Mouse (Mus musculus) intestine, postnatal 0 days (tissue): ENCODE results near the gene Atrnl1. TPM values are rescaled to one million over a fixed set of nuclear protein-coding genes. Genes with fewer than 3 reads are reported as not detected.

Experiments
- ATAC-seq: fragments of 200-750 bp; cut with Nextera tagmentation; 2 replicates; pipeline ENCODE4 v1.8.0; 2017; ENCODE audit warnings: mild to moderate bottlenecking, moderate TSS enrichment, moderate library complexity
- H3K27ac ChIP-seq: fragments of 300-500 bp; sonication (generic); 2 replicates; pipeline ENCODE4 v1.5.1; 2014; ENCODE audit warnings: mild to moderate bottlenecking, low read depth, low read length, moderate library complexity
- H3K27me3 ChIP-seq: fragments of 300-500 bp; sonication (generic); replicated peaks from 2 replicates; pipeline ENCODE4 v1.6.1; 2014; ENCODE audit warnings: low read length, mixed read lengths; ENCODE audit not compliant: control insufficient read depth, insufficient read depth
- H3K36me3 ChIP-seq: fragments of 300-500 bp; sonication (generic); 2 replicates; pipeline ENCODE4 v1.6.1; 2014; ENCODE audit warnings: mild to moderate bottlenecking, moderate library complexity; ENCODE audit not compliant: control insufficient read depth, insufficient read depth
- H3K4me1 ChIP-seq: fragments of 300-500 bp; sonication (generic); replicated peaks from 2 replicates; pipeline ENCODE4 v1.6.1; 2014; ENCODE audit warnings: antibody characterized with exemption, low read length, mixed read lengths; ENCODE audit not compliant: control insufficient read depth, insufficient read depth
- H3K4me2 ChIP-seq: fragments of 300-500 bp; sonication (generic); replicated peaks from 2 replicates; pipeline ENCODE4 v1.6.1; 2014; ENCODE audit warnings: low read depth, mild to moderate bottlenecking, moderate library complexity
- H3K4me3 ChIP-seq: fragments of 300-500 bp; sonication (generic); 2 replicates; pipeline ENCODE4 v1.5.1; 2014; ENCODE audit warnings: low read depth, low read length
- H3K9ac ChIP-seq: fragments of 300-500 bp; sonication (generic); 2 replicates; pipeline ENCODE4 v1.6.1; 2014; ENCODE audit warnings: mild to moderate bottlenecking, low read depth, low read length
- H3K9me3 ChIP-seq: fragments of 300-500 bp; sonication (generic); 2 replicates; pipeline ENCODE4 v1.6.1; 2016; ENCODE audit warnings: mixed run types; ENCODE audit not compliant: control insufficient read depth
- CTCF ChIP-seq: sonication (generic); IDR thresholded peaks from 2 replicates; pipeline ENCODE4 v1.5.1; 2016; ENCODE audit warnings: low read depth, mild to moderate bottlenecking, control low read depth, antibody characterized with exemption, moderate library complexity
- WGBS: fragments of 180-500 bp; shearing (Covaris S2); extraction: QIAGEN DNeasy Blood & Tissue Kit; methylation state at CpG from one replicate; pipeline ENCODE4 v1.1.7; 2014; 5-methylcytosine and 5-hydroxymethylcytosine counted together
- polyA plus RNA-seq: library from polyadenylated mRNA; unstranded; fragments of >200 nt; fragmentation: Nextera tagmentation; extraction: Ambion mirVana; gene quantifications from 2 replicates; pipeline ENCODE4 v1.2.1, GENCODE M21; 2015

The Atrnl1 gene
- polyA plus RNA-seq, 1 experiment from 2014 or later = 2.6 TPM

- no peak overlapping the region for H3K4me2 ChIP-seq
Observed at GRCm38 (mm10) chr19:58118141-58118835, 507.5 kb downstream of the Atrnl1 start.

DNA sequence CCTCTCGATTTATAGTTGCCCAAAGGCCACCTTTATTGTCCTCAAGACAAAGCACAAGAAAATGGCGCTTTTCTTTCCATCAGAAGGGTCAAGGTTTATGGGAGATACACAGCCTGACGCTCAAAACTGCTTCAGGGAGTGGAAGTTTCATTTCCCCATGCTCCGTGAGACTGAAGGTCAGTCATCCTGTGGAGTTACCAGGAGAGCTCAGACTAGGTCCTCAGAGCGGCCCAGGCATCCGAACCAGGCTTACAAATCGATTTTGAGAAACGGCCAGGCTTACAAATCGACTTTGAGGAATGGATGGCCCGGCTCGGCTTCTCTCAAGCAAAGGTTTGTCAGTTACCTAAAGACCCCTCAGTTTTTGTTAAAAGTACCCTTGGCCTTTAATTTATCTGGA is 508.0 kb downstream of the Atrnl1 start:
- no peak overlapping the region for H3K4me3 ChIP-seq
- no peak overlapping the region for H3K9ac ChIP-seq
- TF ChIP-seq CTCF = no peak
- no peaks in the 10 kb centered on the region for H3K9me3 ChIP-seq
- 83% methylated on average over 11 of the region's 11 CpGs for WGBS
- no peaks in the 10 kb centered on the region for H3K4me1 ChIP-seq
- H3K27ac ChIP-seq = no peak overlapping the region
- no peaks in the 10 kb centered on the region for H3K36me3 ChIP-seq
- ATAC-seq = no peak
- H3K27me3 ChIP-seq = no peaks in the 10 kb centered on the region
- H3K4me2 ChIP-seq = no peak overlapping the region

More at GRCm38 (mm10) chr19:58118141-58118835, 507.5 kb downstream of the Atrnl1 start:
- H3K27me3 ChIP-seq = no peaks in the 10 kb centered on the region
- 85% methylated on average over 19 of the region's 19 CpGs for WGBS
- no peaks in the 10 kb centered on the region for H3K4me1 ChIP-seq
- no peak overlapping the region for H3K27ac ChIP-seq
- H3K36me3 ChIP-seq = no peaks in the 10 kb centered on the region
- no peak overlapping the region for H3K9ac ChIP-seq
- H3K9me3 ChIP-seq = no peaks in the 10 kb centered on the region
- H3K4me3 ChIP-seq = no peak overlapping the region
- no peak for ATAC-seq
- peak; percentile 37; the same call in 1 of the 2 replicates for TF ChIP-seq CTCF

DNA sequence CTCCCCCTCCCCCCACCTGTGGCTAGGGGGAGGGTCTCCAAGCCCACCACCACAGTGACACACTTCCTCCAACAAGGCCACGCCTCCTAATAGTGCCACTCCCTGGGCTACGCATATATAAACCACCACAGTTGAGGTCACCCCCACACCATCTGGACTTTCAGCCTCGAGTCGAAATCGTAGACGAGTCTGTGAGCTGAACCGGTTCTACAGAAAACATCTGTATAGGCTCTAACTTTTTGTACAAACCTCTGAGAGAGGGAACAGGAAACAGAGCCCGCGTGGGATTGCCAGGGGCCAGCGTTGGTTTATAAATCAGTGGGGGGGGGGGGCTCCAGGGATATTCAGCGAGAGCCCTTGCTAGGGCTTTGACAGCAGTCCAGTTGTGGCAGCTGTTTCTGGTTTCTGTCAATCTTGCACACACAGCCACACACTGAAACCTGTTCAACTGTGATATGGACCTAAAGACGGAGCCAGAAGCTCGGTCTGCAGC is 508.9 kb downstream of the Atrnl1 start:
- no peak overlapping the region for H3K27ac ChIP-seq
- no peak for TF ChIP-seq CTCF
- no peaks in the 10 kb centered on the region for H3K4me1 ChIP-seq
- ATAC-seq = no peak
- no peaks in the 10 kb centered on the region for H3K9me3 ChIP-seq
- no peaks in the 10 kb centered on the region for H3K36me3 ChIP-seq
- no peaks in the 10 kb centered on the region for H3K27me3 ChIP-seq
- H3K4me3 ChIP-seq = no peak overlapping the region
- no peak overlapping the region for H3K4me2 ChIP-seq
- WGBS = 52% methylated on average over 13 of the region's 13 CpGs
- H3K9ac ChIP-seq = no peak overlapping the region

DNA sequence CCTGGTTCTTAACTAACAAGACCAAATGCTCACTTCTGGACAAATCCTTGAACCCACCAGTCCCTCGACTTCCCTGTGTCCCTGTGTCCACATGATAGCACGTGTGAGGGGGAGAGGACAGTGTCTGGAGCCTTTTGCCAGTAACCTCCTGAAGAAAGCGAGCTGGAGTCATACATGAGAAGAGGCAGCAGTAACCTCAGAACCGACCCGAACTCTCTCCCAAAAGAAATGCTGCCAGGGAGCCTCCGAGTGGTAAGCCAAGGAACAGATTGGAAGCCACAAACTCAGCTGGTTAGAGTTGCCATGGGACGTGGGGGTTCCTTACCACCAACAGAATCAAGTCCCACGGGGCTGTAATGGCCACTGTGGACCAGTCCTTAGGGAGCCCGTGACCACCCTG is 509.8 kb downstream of the Atrnl1 start:
- H3K27me3 ChIP-seq = no peaks in the 10 kb centered on the region
- H3K36me3 ChIP-seq = no peaks in the 10 kb centered on the region
- H3K4me2 ChIP-seq = no peak overlapping the region
- ATAC-seq = no peak
- 85% methylated on average over 9 of the region's 9 CpGs for WGBS
- H3K9ac ChIP-seq = no peak overlapping the region
- TF ChIP-seq CTCF = no peak
- H3K9me3 ChIP-seq = no peaks in the 10 kb centered on the region
- H3K4me3 ChIP-seq = no peak overlapping the region
- H3K4me1 ChIP-seq = no peaks in the 10 kb centered on the region
- no peak overlapping the region for H3K27ac ChIP-seq

- H3K9ac ChIP-seq = no peak overlapping the region
- no peak overlapping the region for H3K27ac ChIP-seq
- 71% methylated on average over 6 of the region's 6 CpGs for WGBS
- H3K4me3 ChIP-seq = no peak overlapping the region
- no peaks in the 10 kb centered on the region for H3K9me3 ChIP-seq
- no peak overlapping the region for H3K4me2 ChIP-seq
- H3K27me3 ChIP-seq = no peaks in the 10 kb centered on the region
- no peak for ATAC-seq
- no peak for TF ChIP-seq CTCF
- no peaks in the 10 kb centered on the region for H3K4me1 ChIP-seq
- no peaks in the 10 kb centered on the region for H3K36me3 ChIP-seq
Observed at GRCm38 (mm10) chr19:58121628-58122027, 510.8 kb downstream of the Atrnl1 start.

GRCm38 (mm10) chr19:58123620-58124019 is 512.8 kb downstream of the Atrnl1 start:
- H3K4me3 ChIP-seq = no peak overlapping the region
- H3K4me1 ChIP-seq = no peaks in the 10 kb centered on the region
- H3K27ac ChIP-seq = no peak overlapping the region
- H3K4me2 ChIP-seq = no peak overlapping the region
- H3K9ac ChIP-seq = no peak overlapping the region
- no peak for TF ChIP-seq CTCF
- H3K9me3 ChIP-seq = no peaks in the 10 kb centered on the region
- no peak for ATAC-seq
- H3K27me3 ChIP-seq = no peaks in the 10 kb centered on the region
- H3K36me3 ChIP-seq = no peaks in the 10 kb centered on the region
- 92% methylated on average over 3 of the region's 3 CpGs for WGBS
